Mouse (Mus musculus): ENCODE data around the gene Psen2.

Psen2 gene

GRCm38 (mm10) chr1:180178340-180178739 is 84.9 kb downstream of the Psen2 start:
- no peak for DNase-seq (ENCODE audit: low spot score in 2 of 2)
